Mouse (Mus musculus): ENCODE results near the gene Ascc2. TPM values are rescaled to one million over a fixed set of nuclear protein-coding genes. Genes with fewer than 3 reads are reported as not detected.
A peak's percentile ranks its signal among the peaks of the same experiment; 100 is the strongest.

Ascc2 gene
- polyA plus RNA-seq, 1 experiment from 2014 or later = 20.8 TPM

DNA sequence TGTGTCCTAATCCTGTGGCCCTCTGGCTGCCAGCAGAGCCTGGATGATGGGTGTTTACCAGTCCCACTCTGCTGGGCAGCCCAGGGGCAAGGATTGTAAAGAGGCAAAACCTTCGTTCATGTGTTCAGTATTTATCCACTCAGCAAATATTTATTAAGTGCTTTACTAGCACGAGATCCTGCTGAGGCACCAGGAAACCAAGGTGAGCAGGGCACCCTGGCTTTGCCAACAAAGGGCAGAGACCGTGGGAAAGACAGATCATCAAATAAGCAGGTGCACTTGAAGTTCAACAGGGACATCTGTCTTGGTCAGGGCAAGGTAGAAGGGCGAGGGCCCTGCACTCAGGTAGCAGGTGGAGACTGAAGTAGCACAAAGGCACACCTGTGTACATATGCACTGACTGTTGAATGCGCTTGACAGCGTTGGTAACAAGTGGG, 37.6 kb downstream of the Ascc2 start:
- ATAC-seq (ENCODE audit: low FRiP score) = no peak
- 90% methylated on average over 6 of the region's 6 CpGs for WGBS
- Histone ChIP-seq H3K4me2 (no peak overlapping the region), H3K27ac (no peak overlapping the region), H3K9me3 (no peaks in the 10 kb centered on the region), H3K9ac (no peak overlapping the region), H3K36me3 (peaks cover 81% of the 10 kb centered on the region), H3K27me3 (no peaks in the 10 kb centered on the region), H3K4me1 (replicated peaks) (peaks cover 4% of the 10 kb centered on the region; the same call in 1 of the 2 replicates), H3K4me3 (no peak overlapping the region)

DNA sequence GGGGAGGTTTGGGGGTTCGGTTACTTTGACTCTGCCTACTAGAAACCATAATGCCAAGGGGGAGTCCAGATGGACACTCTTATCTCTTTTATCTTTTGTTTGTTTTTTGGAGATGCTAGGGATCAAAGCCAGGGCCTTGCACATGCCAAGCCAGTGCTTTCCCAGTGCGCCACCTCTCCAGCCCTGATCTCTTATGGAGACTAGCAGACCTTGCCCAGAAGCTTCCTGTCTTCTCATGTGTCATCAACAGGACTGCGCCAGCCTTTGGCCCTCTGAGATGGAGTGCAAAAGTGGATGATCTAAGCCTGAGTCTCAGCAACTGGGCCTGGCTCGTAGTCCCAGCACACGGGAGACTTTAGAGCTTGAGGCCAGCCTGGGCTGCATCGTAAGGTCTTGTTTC, 38.1 kb downstream of the Ascc2 start:
- H3K27ac ChIP-seq = no peak overlapping the region
- no peak overlapping the region for H3K4me2 ChIP-seq
- peaks cover 81% of the 10 kb centered on the region for H3K36me3 ChIP-seq
- no peaks in the 10 kb centered on the region for H3K27me3 ChIP-seq
- no peak for ATAC-seq (ENCODE audit: low FRiP score)
- H3K9me3 ChIP-seq = no peaks in the 10 kb centered on the region
- WGBS = 96% methylated on average over 6 of the region's 6 CpGs
- no peak overlapping the region for H3K4me3 ChIP-seq
- peaks cover 4% of the 10 kb centered on the region; the same call in 1 of the 2 replicates for H3K4me1 ChIP-seq (replicated peaks)
- no peak overlapping the region for H3K9ac ChIP-seq

DNA sequence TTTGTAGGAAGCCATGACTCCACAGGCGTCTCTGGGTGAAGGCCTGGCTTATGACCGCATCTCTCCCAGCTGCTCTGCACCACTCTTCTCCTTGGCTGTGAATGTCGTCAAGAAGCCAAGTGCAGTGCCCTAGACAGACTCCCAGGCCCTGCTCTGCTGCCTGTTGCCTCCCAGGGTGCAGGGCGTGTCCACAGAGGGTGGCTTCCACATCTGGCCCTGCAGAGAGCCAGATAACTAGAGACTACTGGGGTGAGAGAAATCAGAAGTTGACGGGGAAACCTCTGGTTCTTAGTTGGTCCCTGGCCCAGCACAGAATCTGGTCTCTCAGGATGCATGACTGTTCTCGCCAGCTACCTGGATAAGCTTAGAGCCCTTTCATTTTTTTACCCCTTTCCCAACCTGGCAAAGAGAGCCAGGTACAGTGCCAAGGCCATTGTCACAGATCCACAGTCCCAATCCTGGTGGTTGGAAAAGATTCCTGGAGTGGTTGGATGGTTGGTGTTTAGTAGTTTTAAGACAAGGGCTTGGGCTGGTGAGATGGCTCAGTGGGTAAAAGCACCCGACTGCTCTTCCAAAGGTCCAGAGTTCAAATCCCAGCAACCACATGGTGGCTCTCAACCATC, 39.8 kb downstream of the Ascc2 start:
- 91% methylated on average over 7 of the region's 7 CpGs for WGBS
- Histone ChIP-seq H3K27me3 (no peaks in the 10 kb centered on the region), H3K4me1 (replicated peaks) (peaks cover 4% of the 10 kb centered on the region; the same call in 1 of the 2 replicates), H3K9ac (no peak overlapping the region), H3K27ac (no peak overlapping the region), H3K4me2 (no peak overlapping the region), H3K9me3 (no peaks in the 10 kb centered on the region), H3K36me3 (peaks cover 88% of the 10 kb centered on the region), H3K4me3 (no peak overlapping the region)
- no peak for ATAC-seq (ENCODE audit: low FRiP score)

GRCm38 (mm10) chr11:4678700-4679440, 41.3 kb downstream of the Ascc2 start:
- H3K36me3 ChIP-seq = peaks cover 89% of the 10 kb centered on the region
- 0 out of 2 replicates have a peak, but pooled peaks have one; percentile 61 for ATAC-seq (ENCODE audit: low FRiP score)
- whole genome bisulfite sequencing = 82% methylated on average over 13 of the region's 13 CpGs

GRCm38 (mm10) chr11:4679441-4679832, 41.9 kb downstream of the Ascc2 start:
- no peak for ATAC-seq (ENCODE audit: low FRiP score)
- H3K36me3 ChIP-seq = peaks cover 88% of the 10 kb centered on the region
- H3K27me3 ChIP-seq = no peaks in the 10 kb centered on the region
- WGBS = 94% methylated on average over 12 of the region's 12 CpGs
- no peak overlapping the region for H3K9ac ChIP-seq
- peaks cover 4% of the 10 kb centered on the region; the same call in 1 of the 2 replicates for H3K4me1 ChIP-seq (replicated peaks)
- H3K27ac ChIP-seq = no peak overlapping the region
- no peaks in the 10 kb centered on the region for H3K9me3 ChIP-seq
- H3K4me3 ChIP-seq = no peak overlapping the region
- H3K4me2 ChIP-seq = no peak overlapping the region

More at GRCm38 (mm10) chr11:4678700-4679440, 41.3 kb downstream of the Ascc2 start:
- peak overlapping the region; percentile 23; the same call in 1 of the 2 replicates for H3K27ac ChIP-seq
- peaks cover 4% of the 10 kb centered on the region; the same call in 1 of the 2 replicates for H3K4me1 ChIP-seq (replicated peaks)
- H3K9me3 ChIP-seq = no peaks in the 10 kb centered on the region
- no peak overlapping the region for H3K9ac ChIP-seq
- no peaks in the 10 kb centered on the region for H3K27me3 ChIP-seq
- no peak overlapping the region for H3K4me3 ChIP-seq
- no peak overlapping the region for H3K4me2 ChIP-seq

DNA sequence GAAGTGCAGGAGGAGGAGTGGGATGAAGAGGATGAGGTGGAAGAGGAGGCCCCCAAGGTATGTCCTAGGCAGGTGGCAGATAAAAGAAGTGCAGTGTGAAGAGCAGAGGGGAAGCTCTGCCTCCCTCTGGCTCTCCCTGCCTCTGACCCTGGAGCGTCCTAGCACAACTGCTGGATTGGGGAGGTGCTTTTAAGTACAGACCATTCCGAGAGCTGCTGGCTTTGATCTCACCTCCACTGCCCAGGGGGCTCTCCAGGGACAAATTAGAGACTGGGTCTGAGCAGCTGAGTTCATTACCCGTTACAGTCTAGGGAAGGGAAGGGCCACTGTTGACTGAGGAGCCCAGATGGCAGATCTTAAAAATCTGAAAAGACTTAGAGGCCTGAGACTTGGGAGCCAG, 42.6 kb downstream of the Ascc2 start:
- H3K36me3 ChIP-seq = peaks cover 86% of the 10 kb centered on the region
- H3K4me2 ChIP-seq = no peak overlapping the region
- no peak overlapping the region for H3K9ac ChIP-seq
- H3K27me3 ChIP-seq = no peaks in the 10 kb centered on the region
- WGBS = 58% methylated on average over 3 of the region's 3 CpGs
- ATAC-seq (ENCODE audit: low FRiP score) = no peak
- H3K9me3 ChIP-seq = no peaks in the 10 kb centered on the region
- H3K27ac ChIP-seq = no peak overlapping the region
- peaks cover 4% of the 10 kb centered on the region; the same call in 1 of the 2 replicates for H3K4me1 ChIP-seq (replicated peaks)
- no peak overlapping the region for H3K4me3 ChIP-seq

- Histone ChIP-seq H3K36me3 (peaks cover 64% of the 10 kb centered on the region), H3K4me3 (no peak overlapping the region), H3K4me2 (no peak overlapping the region), H3K4me1 (replicated peaks) (peaks cover 4% of the 10 kb centered on the region; the same call in 1 of the 2 replicates), H3K9me3 (no peaks in the 10 kb centered on the region), H3K27ac (no peak overlapping the region), H3K27me3 (no peaks in the 10 kb centered on the region), H3K9ac (no peak overlapping the region)
- 94% methylated on average over 6 of the region's 6 CpGs for WGBS
- no peak for ATAC-seq (ENCODE audit: low FRiP score)
These were observed 46.0 kb downstream of the Ascc2 start for GRCm38 (mm10) chr11:4683516-4683915.

DNA sequence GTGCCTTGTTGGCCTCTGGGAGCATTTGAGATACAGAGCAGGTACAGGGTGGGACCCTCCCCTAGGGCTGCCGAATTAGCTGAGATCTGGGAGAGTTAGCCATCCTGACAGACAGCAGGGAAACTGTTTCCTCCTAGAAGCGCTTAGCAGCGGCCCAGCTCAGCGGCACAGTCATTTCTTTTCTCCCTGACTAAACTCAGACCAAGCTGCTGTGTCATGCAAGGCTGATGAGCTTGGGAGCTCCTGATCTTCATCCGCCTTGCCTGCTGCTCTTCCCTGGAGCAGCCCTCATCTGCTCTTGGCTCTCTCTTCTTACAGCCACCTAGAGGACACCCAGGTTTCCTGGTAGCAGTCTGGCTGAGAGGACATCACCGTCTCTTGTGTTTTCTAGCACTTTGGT, 46.6 kb downstream of the Ascc2 start:
- Histone ChIP-seq H3K27ac (no peak overlapping the region), H3K4me1 (replicated peaks) (peaks cover 4% of the 10 kb centered on the region; the same call in 1 of the 2 replicates), H3K36me3 (peaks cover 57% of the 10 kb centered on the region), H3K4me2 (no peak overlapping the region), H3K9ac (no peak overlapping the region), H3K4me3 (no peak overlapping the region), H3K9me3 (no peaks in the 10 kb centered on the region), H3K27me3 (no peaks in the 10 kb centered on the region)
- whole genome bisulfite sequencing = 73% methylated on average over 6 of the region's 6 CpGs
- ATAC-seq (ENCODE audit: low FRiP score) = no peak

- Histone ChIP-seq H3K36me3 (peaks cover 49% of the 10 kb centered on the region), H3K9ac (no peak overlapping the region), H3K9me3 (no peaks in the 10 kb centered on the region), H3K27ac (no peak overlapping the region), H3K4me2 (no peak overlapping the region), H3K27me3 (no peaks in the 10 kb centered on the region), H3K4me3 (no peak overlapping the region), H3K4me1 (replicated peaks) (no peaks in the 10 kb centered on the region)
- ATAC-seq (ENCODE audit: low FRiP score) = no peak
- 80% methylated on average over 4 of the region's 4 CpGs for WGBS
These were observed 47.5 kb downstream of the Ascc2 start for GRCm38 (mm10) chr11:4685071-4685470.

DNA sequence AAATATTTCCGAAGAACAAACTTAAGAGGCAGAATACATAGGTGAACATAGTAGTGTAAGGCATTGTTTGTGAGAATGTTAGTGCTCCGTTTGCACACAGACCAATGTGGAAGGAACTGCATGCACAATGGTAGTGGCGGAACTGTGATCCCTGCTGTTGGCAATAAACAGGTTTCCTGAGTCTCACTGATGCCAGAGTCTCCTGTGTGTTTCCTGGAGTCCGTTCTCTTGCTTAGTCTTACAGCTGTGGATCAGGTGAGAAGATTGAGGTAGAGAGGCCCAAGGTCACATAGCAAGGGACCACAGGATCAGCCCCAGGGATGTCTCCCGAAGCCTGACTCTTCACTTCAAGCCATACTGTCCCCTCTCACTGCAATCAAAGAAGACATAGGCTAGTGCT, 48.0 kb downstream of the Ascc2 start:
- no peaks in the 10 kb centered on the region for H3K4me1 ChIP-seq (replicated peaks)
- WGBS = 95% methylated on average over 5 of the region's 5 CpGs
- ATAC-seq (ENCODE audit: low FRiP score) = no peak

DNA sequence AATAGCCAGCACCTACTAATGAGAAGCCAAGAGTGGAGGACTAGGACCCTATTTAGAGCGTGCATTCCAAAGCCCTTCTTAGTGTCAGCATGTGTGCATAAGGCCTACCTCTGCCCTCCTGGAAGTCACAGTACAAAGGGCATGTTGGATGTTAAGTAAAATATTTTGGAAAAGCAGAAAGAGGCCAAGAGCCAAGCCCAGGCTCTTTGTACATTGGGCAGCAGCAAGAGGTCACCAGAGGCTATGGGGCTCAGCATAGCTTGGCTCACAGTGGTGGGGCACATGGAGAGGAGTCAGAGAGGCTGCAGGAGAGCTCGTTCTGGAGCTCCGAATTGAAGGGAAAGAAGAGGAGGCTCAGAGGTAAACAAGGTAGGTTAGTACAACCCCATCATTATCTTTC, 49.5 kb downstream of the Ascc2 start:
- H3K4me3 ChIP-seq = no peak overlapping the region
- no peak overlapping the region for H3K4me2 ChIP-seq
- H3K36me3 ChIP-seq = peaks cover 29% of the 10 kb centered on the region
- no peak for ATAC-seq (ENCODE audit: low FRiP score)
- H3K4me1 ChIP-seq (replicated peaks) = no peaks in the 10 kb centered on the region
- no peak overlapping the region for H3K27ac ChIP-seq
- no peaks in the 10 kb centered on the region for H3K27me3 ChIP-seq
- H3K9ac ChIP-seq = no peak overlapping the region
- 84% methylated on average over 3 of the region's 3 CpGs for WGBS
- no peaks in the 10 kb centered on the region for H3K9me3 ChIP-seq

More for the DNA sequence above, 48.0 kb downstream of the Ascc2 start:
- Histone ChIP-seq H3K9ac (no peak overlapping the region; the same call in 1 of the 2 replicates), H3K27me3 (no peaks in the 10 kb centered on the region), H3K4me2 (no peak overlapping the region), H3K4me3 (no peak overlapping the region), H3K36me3 (peaks cover 44% of the 10 kb centered on the region), H3K9me3 (no peaks in the 10 kb centered on the region), H3K27ac (no peak overlapping the region)

GRCm38 (mm10) chr11:4687874-4688273, 50.3 kb downstream of the Ascc2 start:
- Histone ChIP-seq H3K4me2 (no peak overlapping the region), H3K9ac (no peak overlapping the region), H3K4me1 (replicated peaks) (no peaks in the 10 kb centered on the region), H3K27me3 (no peaks in the 10 kb centered on the region), H3K4me3 (no peak overlapping the region), H3K27ac (no peak overlapping the region), H3K9me3 (no peaks in the 10 kb centered on the region), H3K36me3 (peaks cover 20% of the 10 kb centered on the region)
- WGBS = 79% methylated on average over 3 of the region's 3 CpGs
- ATAC-seq (ENCODE audit: low FRiP score) = no peak

All from hindbrain, embryonic 13.5 days (tissue).